Mouse (Mus musculus) brown adipose tissue, adult 24 weeks (tissue): Measurements from ENCODE around the gene Fnbp1l. TPM values are rescaled to one million over a fixed set of nuclear protein-coding genes. Genes with fewer than 3 reads are reported as not detected.

Experiments used
- H3K27ac ChIP-seq: fragments of 200-500 bp; replicated peaks from 2 replicates; pipeline ENCODE4 v1.5.1; 2012; ENCODE audit warnings: low read depth, mild to moderate bottlenecking, low read length
- H3K4me1 ChIP-seq: fragments of 200-500 bp; 2 replicates; pipeline ENCODE4 v1.6.1; 2012; ENCODE audit warnings: low read length, mixed read lengths; ENCODE audit not compliant: control insufficient read depth, insufficient read depth, insufficient read length
- H3K4me3 ChIP-seq: fragments of 200-500 bp; 2 replicates; pipeline ENCODE4 v1.5.1; 2012; ENCODE audit warnings: low read depth, mild to moderate bottlenecking, low read length, moderate library complexity; ENCODE audit not compliant: insufficient read depth
- polyA plus RNA-seq: library from polyadenylated mRNA; stranded (reverse); fragments of >200 nt; gene quantifications from 2 replicates; pipeline ENCODE4 v1.2.4, GENCODE M21; 2012; ENCODE audit not compliant: missing spikeins, insufficient read depth, insufficient read length

Fnbp1l gene
- polyA plus RNA-seq, 1 experiment: 9.3 TPM

- Histone ChIP-seq H3K4me1 (peaks cover 11% of the 10 kb centered on the region; the same call in 1 of the 2 replicates), H3K27ac (no peak overlapping the region), H3K4me3 (no peak overlapping the region)
Measured at GRCm38 (mm10) chr3:122574921-122575320, 44.6 kb downstream of the Fnbp1l start.

- Histone ChIP-seq H3K4me3 (no peak overlapping the region), H3K27ac (peak overlapping the region; percentile 39; the same call in 1 of the 2 replicates), H3K4me1 (peaks cover 11% of the 10 kb centered on the region; the same call in 1 of the 2 replicates)
Measured at GRCm38 (mm10) chr3:122573426-122574286, 45.9 kb downstream of the Fnbp1l start.

GRCm38 (mm10) chr3:122566549-122566948 is 53.0 kb downstream of the Fnbp1l start:
- 0 out of 2 replicates have a peak overlapping the region, but pooled peaks have one; percentile 0 for H3K4me3 ChIP-seq
- no peaks in the 10 kb centered on the region; the same call in 1 of the 2 replicates for H3K4me1 ChIP-seq
- H3K27ac ChIP-seq: no peak overlapping the region

- no peaks in the 10 kb centered on the region; the same call in 1 of the 2 replicates for H3K4me1 ChIP-seq
- no peak overlapping the region for H3K4me3 ChIP-seq
- no peak overlapping the region for H3K27ac ChIP-seq
Measured at GRCm38 (mm10) chr3:122566112-122566511, 53.4 kb downstream of the Fnbp1l start.

- no peak overlapping the region for H3K27ac ChIP-seq
- no peak overlapping the region for H3K4me3 ChIP-seq
- no peaks in the 10 kb centered on the region; the same call in 1 of the 2 replicates for H3K4me1 ChIP-seq
Measured at GRCm38 (mm10) chr3:122565285-122565684, 54.2 kb downstream of the Fnbp1l start.

- Histone ChIP-seq H3K4me1 (no peaks in the 10 kb centered on the region), H3K27ac (no peak overlapping the region)
Measured at GRCm38 (mm10) chr3:122557766-122558165, 61.7 kb downstream of the Fnbp1l start.

GRCm38 (mm10) chr3:122551174-122551573 is 68.3 kb downstream of the Fnbp1l start:
- H3K27ac ChIP-seq: no peak overlapping the region
- no peaks in the 10 kb centered on the region for H3K4me1 ChIP-seq
- H3K4me3 ChIP-seq: no peak overlapping the region

More at GRCm38 (mm10) chr3:122557766-122558165, 61.7 kb downstream of the Fnbp1l start:
- H3K4me3 ChIP-seq: no peak overlapping the region

- no peak overlapping the region for H3K4me3 ChIP-seq
- H3K4me1 ChIP-seq: no peaks in the 10 kb centered on the region
- H3K27ac ChIP-seq: no peak overlapping the region
Measured at GRCm38 (mm10) chr3:122547469-122547868, 72.0 kb downstream of the Fnbp1l start.

- H3K27ac ChIP-seq: no peak overlapping the region
- no peaks in the 10 kb centered on the region for H3K4me1 ChIP-seq
- no peak overlapping the region for H3K4me3 ChIP-seq
Measured at GRCm38 (mm10) chr3:122545346-122545745, 74.2 kb downstream of the Fnbp1l start.

- no peak overlapping the region for H3K4me3 ChIP-seq
- no peaks in the 10 kb centered on the region for H3K4me1 ChIP-seq
- H3K27ac ChIP-seq: no peak overlapping the region
Measured at GRCm38 (mm10) chr3:122540918-122541317, 78.6 kb downstream of the Fnbp1l start.

- H3K4me1 ChIP-seq: no peaks in the 10 kb centered on the region
- no peak overlapping the region for H3K4me3 ChIP-seq
- no peak overlapping the region for H3K27ac ChIP-seq
Measured at GRCm38 (mm10) chr3:122539961-122540690, 79.4 kb downstream of the Fnbp1l start.

- no peak overlapping the region for H3K27ac ChIP-seq
- H3K4me1 ChIP-seq: no peaks in the 10 kb centered on the region
Measured at GRCm38 (mm10) chr3:122538851-122539250, 80.7 kb downstream of the Fnbp1l start.

GRCm38 (mm10) chr3:122535938-122536703 is 83.4 kb downstream of the Fnbp1l start:
- no peak overlapping the region for H3K4me3 ChIP-seq
- no peaks in the 10 kb centered on the region for H3K4me1 ChIP-seq

More at GRCm38 (mm10) chr3:122538851-122539250, 80.7 kb downstream of the Fnbp1l start:
- H3K4me3 ChIP-seq: no peak overlapping the region

GRCm38 (mm10) chr3:122528477-122528876 is 91.0 kb downstream of the Fnbp1l start:
- Histone ChIP-seq H3K4me3 (no peak overlapping the region), H3K4me1 (no peaks in the 10 kb centered on the region), H3K27ac (no peak overlapping the region)

More at GRCm38 (mm10) chr3:122535938-122536703, 83.4 kb downstream of the Fnbp1l start:
- H3K27ac ChIP-seq: no peak overlapping the region

- no peak overlapping the region for H3K4me3 ChIP-seq
- no peaks in the 10 kb centered on the region for H3K4me1 ChIP-seq
- H3K27ac ChIP-seq: no peak overlapping the region
Measured at GRCm38 (mm10) chr3:122521294-122521693, 98.2 kb downstream of the Fnbp1l start.
